Mouse (Mus musculus) right cerebral cortex, adult 18-20 months (tissue): Measurements from ENCODE around the gene Mamstr.

Experiments used
- DNase-seq: peaks from one replicate; pipeline ENCODE4 v3.0.0; 2022; ENCODE audit warnings: mixed read lengths

The Mamstr gene

DNA sequence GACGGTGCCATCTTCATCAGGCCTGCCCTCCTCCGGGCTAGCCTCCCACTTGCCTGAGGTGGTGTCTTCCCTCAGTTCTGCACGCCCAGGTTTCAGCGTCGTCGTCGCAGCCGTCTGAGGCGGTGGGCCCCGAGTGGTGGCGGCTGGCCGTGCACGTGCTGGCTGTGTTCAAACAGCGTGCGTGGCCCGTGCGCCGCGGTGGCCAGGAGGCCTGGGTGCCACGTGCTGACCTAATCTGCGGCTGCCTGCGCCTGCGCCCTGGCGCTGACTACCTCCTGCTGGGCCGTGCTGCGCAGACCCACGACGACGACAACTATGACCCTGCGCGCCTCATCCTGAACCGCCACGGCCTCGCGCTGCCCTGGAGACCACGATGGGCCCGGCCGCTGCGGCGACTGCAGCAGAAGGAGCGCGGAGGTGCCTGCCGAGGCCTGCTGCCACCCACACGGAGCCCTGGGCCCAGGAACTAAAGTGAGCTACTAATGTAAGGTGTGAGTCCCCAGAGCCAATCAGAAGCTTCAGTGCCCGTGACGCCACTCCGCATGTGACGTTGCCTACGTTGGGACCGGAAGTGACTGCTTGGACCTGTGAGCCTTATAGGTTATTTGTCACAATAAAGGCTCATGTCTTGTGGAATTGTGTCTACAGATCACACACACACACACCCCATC, 54.3 kb downstream of the Mamstr start, which contains the start of gene Sec1:
Sec1 (minus strand) TSS at position 482 of the 671 bp plus-strand sequence.
- no peak for DNase-seq

DNA sequence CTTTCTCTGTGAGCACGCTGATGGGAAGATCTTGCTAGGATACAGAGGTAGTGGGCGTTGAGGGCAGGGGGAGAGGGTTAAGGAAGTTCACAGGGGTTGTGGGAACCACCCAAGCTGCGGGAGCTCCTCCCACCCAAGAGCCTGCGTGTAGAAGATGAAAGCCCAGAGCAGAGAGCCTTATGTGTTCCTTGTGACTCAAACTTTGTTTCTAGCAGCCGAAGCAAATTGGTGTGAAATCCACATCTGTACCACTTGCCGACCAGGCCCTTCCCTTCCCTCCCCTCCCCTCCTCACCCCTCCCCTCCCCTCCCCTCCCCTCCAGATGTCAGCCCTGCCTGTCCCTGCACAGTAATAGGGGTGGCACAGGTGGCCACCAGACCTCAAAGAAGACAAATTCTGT, 55.3 kb downstream of the Mamstr start:
- no peak for DNase-seq
